Mouse (Mus musculus): ENCODE measurements around the gene Fam20c. TPM values are rescaled to one million over a fixed set of nuclear protein-coding genes. Genes with fewer than 3 reads are reported as not detected.
A peak's percentile ranks its signal among the peaks of the same experiment; 100 is the strongest.

The Fam20c gene
- polyA plus RNA-seq, 1 experiment from 2014 or later: 8.7 TPM

- Histone ChIP-seq H3K9me3 (ENCODE audit: control insufficient read depth, low read length) (peaks cover 3% of the 10 kb centered on the region; the same call in 1 of the 2 replicates), H3K36me3 (ENCODE audit: control insufficient read depth, insufficient read depth, low read length) (no peaks in the 10 kb centered on the region), H3K9ac (ENCODE audit: low read length) (peak within 1 kb of the TSS; percentile 64), H3K27ac (replicated peaks in 1 of 2; ENCODE audit: control insufficient read depth in 1 of 2, insufficient read depth in 1 of 2, low read depth in 2 of 2, low read length in 2 of 2) (no peak within 1 kb of the TSS), H3K4me1 (ENCODE audit: control insufficient read depth in 2 of 2, insufficient read depth in 2 of 2, low read length in 2 of 2) (peaks cover 4 to 10% of the 10 kb centered on the region in 2 experiments; a peak in 3 of 4 replicates), H3K27me3 (ENCODE audit: control insufficient read depth, insufficient read depth, low read length) (peaks cover 62% of the 10 kb centered on the region), H3K4me3 (ENCODE audit: control insufficient read depth in 1 of 2, insufficient read depth in 1 of 2, low read depth in 1 of 2, low read length in 2 of 2) (peak within 1 kb of the TSS; percentile 29 to 40), H3K4me2 (ENCODE audit: low read length) (peak within 1 kb of the TSS; percentile 82)
- ATAC-seq (ENCODE audit: insufficient number of reproducible peaks, insufficient read depth, low FRiP score, low read depth): no peak
- 10% methylated on average over 21 of the region's 21 CpGs for WGBS
Observed at GRCm38 (mm10) chr5:138819780-138820179, 65.5 kb downstream of the Fam20c start, which contains the start of gene Gm5294. Gene Gm5294 (plus strand): TSS chr5:138820080.

DNA sequence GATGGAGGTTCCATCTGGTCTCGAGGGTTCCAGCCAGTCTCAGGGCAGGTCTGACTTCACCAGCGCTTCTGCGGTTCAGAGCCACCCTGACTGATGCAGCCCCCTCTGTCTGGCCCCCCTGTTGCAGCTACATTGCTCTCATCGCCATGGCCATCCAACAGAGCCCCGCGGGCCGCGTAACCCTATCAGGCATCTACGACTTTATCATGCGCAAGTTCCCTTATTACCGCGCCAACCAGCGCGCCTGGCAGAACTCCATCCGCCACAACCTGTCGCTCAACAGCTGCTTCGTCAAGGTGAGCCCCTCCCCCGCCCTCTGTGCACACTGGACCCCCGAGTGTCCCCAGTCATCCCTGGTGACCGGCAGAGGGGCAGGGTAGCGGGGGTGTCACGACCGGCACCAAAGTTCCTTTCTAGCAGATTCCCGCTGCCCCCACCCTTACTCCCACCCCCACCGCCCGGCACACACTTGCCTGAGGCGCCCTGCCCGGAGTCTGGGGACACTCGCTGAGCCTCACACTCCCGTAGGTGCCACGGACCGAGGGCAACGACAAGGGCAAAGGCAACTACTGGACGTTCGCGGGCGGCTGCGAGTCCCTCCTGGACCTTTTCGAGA lies 66.5 kb downstream of the Fam20c start:
- H3K9ac ChIP-seq (ENCODE audit: low read length): peak overlapping the region; percentile 64

GRCm38 (mm10) chr5:138825090-138825489 lies 70.8 kb downstream of the Fam20c start:
- Histone ChIP-seq H3K4me2 (ENCODE audit: low read length) (no peak overlapping the region), H3K27ac (replicated peaks in 1 of 2; ENCODE audit: control insufficient read depth in 1 of 2, insufficient read depth in 1 of 2, low read depth in 2 of 2, low read length in 2 of 2) (no peak overlapping the region), H3K27me3 (ENCODE audit: control insufficient read depth, insufficient read depth, low read length) (peaks cover 42% of the 10 kb centered on the region), H3K36me3 (ENCODE audit: control insufficient read depth, insufficient read depth, low read length) (no peaks in the 10 kb centered on the region), H3K4me1 (ENCODE audit: control insufficient read depth in 2 of 2, insufficient read depth in 2 of 2, low read length in 2 of 2) (peaks cover 4 to 9% of the 10 kb centered on the region in 2 experiments; a peak in 3 of 4 replicates), H3K9me3 (ENCODE audit: control insufficient read depth, low read length) (no peaks in the 10 kb centered on the region), H3K4me3 (ENCODE audit: control insufficient read depth in 1 of 2, insufficient read depth in 1 of 2, low read depth in 1 of 2, low read length in 2 of 2) (no peak overlapping the region), H3K9ac (ENCODE audit: low read length) (no peak overlapping the region)
- WGBS: 53% methylated on average over 3 of the region's 3 CpGs
- no peak for ATAC-seq (ENCODE audit: insufficient number of reproducible peaks, insufficient read depth, low FRiP score, low read depth)

More for the DNA sequence above, 66.5 kb downstream of the Fam20c start:
- WGBS: 1% methylated on average over 39 of the region's 39 CpGs
- no peaks in the 10 kb centered on the region for H3K36me3 ChIP-seq (ENCODE audit: control insufficient read depth, insufficient read depth, low read length)
- no peak for ATAC-seq (ENCODE audit: insufficient number of reproducible peaks, insufficient read depth, low FRiP score, low read depth)
- peaks cover 3% of the 10 kb centered on the region; the same call in 1 of the 2 replicates for H3K9me3 ChIP-seq (ENCODE audit: control insufficient read depth, low read length)
- peaks cover 62% of the 10 kb centered on the region for H3K27me3 ChIP-seq (ENCODE audit: control insufficient read depth, insufficient read depth, low read length)
- peaks cover 4 to 10% of the 10 kb centered on the region in 2 experiments; a peak in 3 of 4 replicates for H3K4me1 ChIP-seq (ENCODE audit: control insufficient read depth in 2 of 2, insufficient read depth in 2 of 2, low read length in 2 of 2)
- H3K27ac ChIP-seq (replicated peaks in 1 of 2; ENCODE audit: control insufficient read depth in 1 of 2, insufficient read depth in 1 of 2, low read depth in 2 of 2, low read length in 2 of 2): no peak overlapping the region
- peak overlapping the region; percentile 29 to 40 for H3K4me3 ChIP-seq (ENCODE audit: control insufficient read depth in 1 of 2, insufficient read depth in 1 of 2, low read depth in 1 of 2, low read length in 2 of 2)
- peak overlapping the region; percentile 82 for H3K4me2 ChIP-seq (ENCODE audit: low read length)

DNA sequence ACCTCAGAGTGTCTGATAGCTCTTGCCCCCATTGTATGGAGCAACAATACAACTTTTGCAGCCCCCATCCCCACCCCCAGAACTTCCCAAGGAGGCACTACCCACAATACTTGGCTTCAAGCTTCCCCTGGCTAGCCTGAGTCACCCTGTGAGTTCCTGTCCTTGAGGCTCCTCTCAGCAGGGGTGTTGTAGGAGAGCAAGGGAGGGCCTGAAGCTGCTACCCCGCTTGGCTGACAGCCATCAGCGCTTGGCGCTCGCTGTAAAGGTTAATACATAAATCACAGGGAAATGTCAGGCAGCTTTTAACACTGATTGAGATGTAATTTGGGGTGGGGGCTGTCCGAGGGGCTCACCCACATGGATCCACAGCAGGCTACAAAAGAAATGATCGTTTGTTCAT lies 79.1 kb downstream of the Fam20c start:
- Histone ChIP-seq H3K9ac (ENCODE audit: low read length) (no peak overlapping the region), H3K36me3 (ENCODE audit: control insufficient read depth, insufficient read depth, low read length) (no peaks in the 10 kb centered on the region), H3K27me3 (ENCODE audit: control insufficient read depth, insufficient read depth, low read length) (no peaks in the 10 kb centered on the region), H3K4me3 (ENCODE audit: control insufficient read depth in 1 of 2, insufficient read depth in 1 of 2, low read depth in 1 of 2, low read length in 2 of 2) (no peak overlapping the region), H3K27ac (replicated peaks in 1 of 2; ENCODE audit: control insufficient read depth in 1 of 2, insufficient read depth in 1 of 2, low read depth in 2 of 2, low read length in 2 of 2) (no peak overlapping the region), H3K9me3 (ENCODE audit: control insufficient read depth, low read length) (no peaks in the 10 kb centered on the region), H3K4me1 (ENCODE audit: control insufficient read depth in 2 of 2, insufficient read depth in 2 of 2, low read length in 2 of 2) (peaks cover 3 to 9% of the 10 kb centered on the region in 2 experiments; a peak in 3 of 4 replicates), H3K4me2 (ENCODE audit: low read length) (no peak overlapping the region)
- ATAC-seq (ENCODE audit: insufficient number of reproducible peaks, insufficient read depth, low FRiP score, low read depth): 0 out of 2 replicates have a peak, but pooled peaks have one; percentile 54
- 24% methylated on average over 6 of the region's 6 CpGs for WGBS

GRCm38 (mm10) chr5:138834910-138835309 lies 80.6 kb downstream of the Fam20c start:
- H3K36me3 ChIP-seq (ENCODE audit: control insufficient read depth, insufficient read depth, low read length): no peaks in the 10 kb centered on the region
- H3K4me1 ChIP-seq (ENCODE audit: control insufficient read depth in 2 of 2, insufficient read depth in 2 of 2, low read length in 2 of 2): peaks cover 3 to 9% of the 10 kb centered on the region in 2 experiments; a peak in 3 of 4 replicates
- no peak overlapping the region for H3K27ac ChIP-seq (replicated peaks in 1 of 2; ENCODE audit: control insufficient read depth in 1 of 2, insufficient read depth in 1 of 2, low read depth in 2 of 2, low read length in 2 of 2)
- WGBS: 75% methylated on average over 3 of the region's 3 CpGs
- no peak overlapping the region for H3K4me3 ChIP-seq (ENCODE audit: control insufficient read depth in 1 of 2, insufficient read depth in 1 of 2, low read depth in 1 of 2, low read length in 2 of 2)
- no peak for ATAC-seq (ENCODE audit: insufficient number of reproducible peaks, insufficient read depth, low FRiP score, low read depth)
- 0 out of 2 replicates have a peak, but pooled peaks cover 3% of the 10 kb centered on the region for H3K9me3 ChIP-seq (ENCODE audit: control insufficient read depth, low read length)
- H3K9ac ChIP-seq (ENCODE audit: low read length): no peak overlapping the region
- H3K27me3 ChIP-seq (ENCODE audit: control insufficient read depth, insufficient read depth, low read length): no peaks in the 10 kb centered on the region
- H3K4me2 ChIP-seq (ENCODE audit: low read length): no peak overlapping the region

GRCm38 (mm10) chr5:138840981-138841380 lies 86.7 kb downstream of the Fam20c start:
- H3K4me2 ChIP-seq (ENCODE audit: low read length): no peak overlapping the region
- H3K36me3 ChIP-seq (ENCODE audit: control insufficient read depth, insufficient read depth, low read length): no peaks in the 10 kb centered on the region
- no peak overlapping the region for H3K4me3 ChIP-seq (ENCODE audit: control insufficient read depth in 1 of 2, insufficient read depth in 1 of 2, low read depth in 1 of 2, low read length in 2 of 2)
- H3K27ac ChIP-seq (replicated peaks in 1 of 2; ENCODE audit: control insufficient read depth in 1 of 2, insufficient read depth in 1 of 2, low read depth in 2 of 2, low read length in 2 of 2): no peak overlapping the region
- ATAC-seq (ENCODE audit: insufficient number of reproducible peaks, insufficient read depth, low FRiP score, low read depth): no peak
- 0 out of 2 replicates have a peak, but pooled peaks cover 6% of the 10 kb centered on the region for H3K9me3 ChIP-seq (ENCODE audit: control insufficient read depth, low read length)
- H3K9ac ChIP-seq (ENCODE audit: low read length): no peak overlapping the region
- H3K27me3 ChIP-seq (ENCODE audit: control insufficient read depth, insufficient read depth, low read length): no peaks in the 10 kb centered on the region
- peaks cover under 1 to 2% of the 10 kb centered on the region in 2 experiments; a peak in 3 of 4 replicates for H3K4me1 ChIP-seq (ENCODE audit: control insufficient read depth in 2 of 2, insufficient read depth in 2 of 2, low read length in 2 of 2)
- 96% methylated on average over 4 of the region's 4 CpGs for WGBS

DNA sequence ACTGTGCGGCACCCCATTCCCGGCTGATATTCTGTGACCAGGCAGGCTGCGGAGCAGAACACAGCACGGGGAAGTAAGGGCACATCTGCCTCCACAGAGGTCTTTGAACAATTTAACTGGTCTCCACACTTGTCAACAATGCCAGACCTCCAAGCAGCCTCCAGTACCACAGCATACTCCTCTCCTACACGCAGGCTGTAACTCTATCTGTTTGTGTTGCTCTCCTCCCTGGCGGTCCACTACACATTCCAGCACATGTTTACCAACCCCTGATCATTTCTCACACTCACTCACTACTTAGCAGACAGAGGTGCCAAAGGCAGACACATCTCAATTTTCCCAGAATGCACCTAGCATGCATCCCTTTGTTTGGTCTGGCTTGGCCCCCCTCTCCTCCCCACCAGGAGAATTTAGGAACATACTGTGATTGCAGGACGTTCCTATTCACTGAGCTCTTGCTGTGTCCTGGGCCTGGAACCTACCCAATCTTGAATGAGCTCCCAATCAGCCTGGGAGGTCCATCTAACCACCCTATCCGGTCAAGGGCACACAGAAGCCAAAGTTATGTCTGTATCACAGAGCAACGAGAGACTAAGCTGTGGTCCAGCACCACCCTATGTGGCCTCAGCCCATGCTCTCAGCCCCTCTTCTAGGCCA lies 89.0 kb downstream of the Fam20c start:
- no peak overlapping the region for H3K4me2 ChIP-seq (ENCODE audit: low read length)
- WGBS: 70% methylated on average over 9 of the region's 9 CpGs
- H3K27me3 ChIP-seq (ENCODE audit: control insufficient read depth, insufficient read depth, low read length): no peaks in the 10 kb centered on the region
- no peaks in the 10 kb centered on the region for H3K36me3 ChIP-seq (ENCODE audit: control insufficient read depth, insufficient read depth, low read length)
- 0 out of 2 replicates have a peak, but pooled peaks cover 6% of the 10 kb centered on the region for H3K9me3 ChIP-seq (ENCODE audit: control insufficient read depth, low read length)
- H3K9ac ChIP-seq (ENCODE audit: low read length): no peak overlapping the region
- H3K4me3 ChIP-seq (ENCODE audit: control insufficient read depth in 1 of 2, insufficient read depth in 1 of 2, low read depth in 1 of 2, low read length in 2 of 2): no peak overlapping the region
- H3K4me1 ChIP-seq (ENCODE audit: control insufficient read depth in 2 of 2, insufficient read depth in 2 of 2, low read length in 2 of 2): peaks cover 5 to 7% of the 10 kb centered on the region in 2 experiments
- 0 out of 2 replicates have a peak, but pooled peaks have one; percentile 14 for ATAC-seq (ENCODE audit: insufficient number of reproducible peaks, insufficient read depth, low FRiP score, low read depth)
- H3K27ac ChIP-seq (replicated peaks in 1 of 2; ENCODE audit: control insufficient read depth in 1 of 2, insufficient read depth in 1 of 2, low read depth in 2 of 2, low read length in 2 of 2): no peak overlapping the region
